Mouse (Mus musculus) spleen, adult 2 months (tissue): Measurements from ENCODE around the gene Icam1. TPM values are rescaled to one million over a fixed set of nuclear protein-coding genes. Genes with fewer than 3 reads are reported as not detected.
"Not testable (repeated sequence)": the region's sequence is repeated elsewhere in the genome, so short reads cannot be mapped to it uniquely, and the experiment has no call there.

Experiments
- DNase-seq, 2 experiments: peaks; one replicate each; pipeline versions ENCODE4 v3.0.0 to v3.0.0-alpha.2; 2012 to 2021; ENCODE audit warnings: low spot score in 2 of 2, low read depth in 1 of 2
- H3K27ac ChIP-seq: fragments of 200-500 bp; 2 replicates; pipeline ENCODE4 v1.5.1; 2012; ENCODE audit warnings: low read length, inconsistent platforms; ENCODE audit not compliant: insufficient read depth
- H3K27me3 ChIP-seq: fragments of 200-500 bp; 2 replicates; pipeline ENCODE4 v1.6.1; 2012; ENCODE audit warnings: mild to moderate bottlenecking, moderate library complexity, low read length, inconsistent platforms; ENCODE audit not compliant: control insufficient read depth, insufficient read depth
- H3K36me3 ChIP-seq: fragments of 200-500 bp; 2 replicates; pipeline ENCODE4 v1.6.1; 2012; ENCODE audit warnings: mild to moderate bottlenecking, low read length, inconsistent platforms; ENCODE audit not compliant: control insufficient read depth, insufficient read depth
- H3K4me1 ChIP-seq: fragments of 200-500 bp; 2 replicates; pipeline ENCODE4 v1.6.1; 2011; ENCODE audit warnings: inconsistent platforms; ENCODE audit not compliant: control insufficient read depth, insufficient read depth, insufficient read length
- H3K4me3 ChIP-seq: fragments of 200-500 bp; 2 replicates; pipeline ENCODE4 v1.5.1; 2011; ENCODE audit warnings: mild to moderate bottlenecking, inconsistent platforms; ENCODE audit not compliant: insufficient read depth, insufficient read length; ENCODE audit errors: extremely low read depth
- CTCF ChIP-seq: fragments of 200-500 bp; IDR thresholded peaks from 2 replicates; pipeline ENCODE4 v1.5.1; 2011; ENCODE audit warnings: mild to moderate bottlenecking, inconsistent platforms; ENCODE audit not compliant: insufficient read depth, insufficient read length, insufficient replicate concordance; ENCODE audit errors: extremely low read depth
- POLR2A ChIP-seq: fragments of 200-500 bp; IDR thresholded peaks from 2 replicates; pipeline ENCODE4 v1.6.1; 2011; ENCODE audit warnings: low read depth, low read length, inconsistent platforms
- WGBS: fragments of 180-500 bp; shearing (Covaris S2); methylation state at CpG from one replicate; pipeline ENCODE4 v1.1.7; 2018; 5-methylcytosine and 5-hydroxymethylcytosine counted together
- polyA plus RNA-seq: library from polyadenylated mRNA; depleted of rRNA; stranded (reverse); fragments of >200 nt; gene quantifications from 2 replicates; pipeline ENCODE4 v1.2.3, GENCODE M21; 2012

Icam1 gene
- polyA plus RNA-seq, 1 experiment, result 59.7 TPM

- no peak for TF ChIP-seq POLR2A
- no peak for TF ChIP-seq CTCF
- 93% methylated on average over 5 of the region's 5 CpGs for WGBS
- H3K27ac ChIP-seq, result no peak overlapping the region
- no peak for DNase-seq
- H3K36me3 ChIP-seq, result no peaks in the 10 kb centered on the region
- H3K27me3 ChIP-seq, result no peaks in the 10 kb centered on the region
- H3K4me3 ChIP-seq, result no peak overlapping the region
- no peaks in the 10 kb centered on the region for H3K4me1 ChIP-seq
Observed at GRCm38 (mm10) chr9:20993165-20993898, 22.5 kb upstream of the Icam1 start.

GRCm38 (mm10) chr9:20995069-20995468 is 20.7 kb upstream of the Icam1 start:
- H3K4me1 ChIP-seq, result no peaks in the 10 kb centered on the region
- no peak for DNase-seq
- H3K4me3 ChIP-seq, result no peak overlapping the region
- 80% methylated on average over 3 of the region's 3 CpGs for WGBS
- no peak overlapping the region for H3K27ac ChIP-seq
- TF ChIP-seq CTCF (no peak), POLR2A (no peak)
- H3K36me3 ChIP-seq, result no peaks in the 10 kb centered on the region
- no peaks in the 10 kb centered on the region for H3K27me3 ChIP-seq

GRCm38 (mm10) chr9:20997065-20997464 is 18.7 kb upstream of the Icam1 start:
- Histone ChIP-seq H3K27me3 (no peaks in the 10 kb centered on the region), H3K27ac (no peak overlapping the region), H3K4me1 (no peaks in the 10 kb centered on the region), H3K36me3 (no peaks in the 10 kb centered on the region), H3K4me3 (no peak overlapping the region)
- TF ChIP-seq POLR2A (no peak), CTCF (no peak)
- whole genome bisulfite sequencing, result 33% methylated on average over 8 of the region's 8 CpGs
- DNase-seq, result no peak

- not testable (repeated sequence) for H3K4me3 ChIP-seq, DNase-seq, H3K27me3 ChIP-seq, H3K4me1 ChIP-seq, H3K36me3 ChIP-seq, H3K27ac ChIP-seq
- 83% methylated on average over 1 of the region's 1 CpGs for WGBS
Observed at GRCm38 (mm10) chr9:20998337-20998736, 17.4 kb upstream of the Icam1 start.

GRCm38 (mm10) chr9:21000811-21001210 is 15.0 kb upstream of the Icam1 start:
- H3K4me3 ChIP-seq, result no peak overlapping the region
- H3K27me3 ChIP-seq, result no peaks in the 10 kb centered on the region
- H3K4me1 ChIP-seq, result no peaks in the 10 kb centered on the region; the same call in 1 of the 2 replicates
- no peak for DNase-seq
- H3K27ac ChIP-seq, result no peak overlapping the region
- TF ChIP-seq POLR2A (no peak), CTCF (no peak)
- 0 out of 2 replicates have a peak, but pooled peaks cover 3% of the 10 kb centered on the region for H3K36me3 ChIP-seq

- peaks cover 8% of the 10 kb centered on the region; the same call in 1 of the 2 replicates for H3K36me3 ChIP-seq
- no peaks in the 10 kb centered on the region; the same call in 1 of the 2 replicates for H3K4me1 ChIP-seq
- H3K27me3 ChIP-seq, result no peaks in the 10 kb centered on the region
- DNase-seq, result no peak
- no peak for TF ChIP-seq POLR2A
- no peak for TF ChIP-seq CTCF
- H3K27ac ChIP-seq, result no peak overlapping the region
- WGBS, result 68% methylated on average over 6 of the region's 6 CpGs
- H3K4me3 ChIP-seq, result no peak overlapping the region
Observed at GRCm38 (mm10) chr9:21001651-21002200, 14.1 kb upstream of the Icam1 start.

GRCm38 (mm10) chr9:21002270-21002626 is 13.5 kb upstream of the Icam1 start:
- TF ChIP-seq CTCF (no peak), POLR2A (no peak)
- no peak for DNase-seq
- Histone ChIP-seq H3K4me3 (peak overlapping the region; percentile 81), H3K36me3 (peaks cover 12% of the 10 kb centered on the region), H3K4me1 (no peaks in the 10 kb centered on the region; the same call in 1 of the 2 replicates), H3K27ac (peak overlapping the region; percentile 76; the same call in 1 of the 2 replicates), H3K27me3 (no peaks in the 10 kb centered on the region)
- 10% methylated on average over 7 of the region's 7 CpGs for WGBS
